Mouse (Mus musculus): ENCODE measurements around the gene Olfr577. TPM values are rescaled to one million over a fixed set of nuclear protein-coding genes. Genes with fewer than 3 reads are reported as not detected.

The Olfr577 gene
- not detected in 2 replicates for polyA plus RNA-seq (2014; fragmentation: Nextera tagmentation; extraction: Ambion mirVana)

DNA sequence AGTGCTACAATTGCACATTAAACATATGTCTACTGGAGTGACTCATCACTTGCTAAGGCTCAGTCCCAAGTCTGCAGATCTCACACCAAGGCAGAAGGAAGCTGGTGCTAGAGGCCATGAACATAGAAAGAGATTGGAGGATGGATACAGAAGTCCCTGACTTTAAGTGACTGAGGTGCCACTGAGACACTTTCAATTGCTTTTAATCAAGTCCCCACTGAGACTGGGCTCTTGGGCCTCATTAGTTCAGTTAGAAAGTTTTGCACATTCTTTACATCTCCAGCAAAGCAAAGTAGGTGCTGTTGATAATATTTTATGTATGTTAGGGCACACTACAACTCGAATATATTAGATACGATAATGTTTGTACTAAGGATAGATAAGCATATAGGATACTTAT lies at the start of gene Olfr577:
Gene Olfr577 (minus strand): TSS at position 101 of the 400 bp plus-strand sequence.
- H3K4me2 ChIP-seq (replicated peaks; ENCODE audit: low read depth, low read length) = no peak within 1 kb of the TSS
- H3K9ac ChIP-seq (ENCODE audit: low read depth, low read length) = no peak within 1 kb of the TSS
- ATAC-seq (ENCODE audit: low FRiP score, low TSS enrichment) = no peak
- WGBS = 89% methylated on average over 2 of the region's 2 CpGs
- H3K4me3 ChIP-seq (ENCODE audit: low read length) = no peak within 1 kb of the TSS
- no peaks in the 10 kb centered on the region for H3K36me3 ChIP-seq (ENCODE audit: control insufficient read depth, insufficient read depth, low read length)
- no peak within 1 kb of the TSS for H3K27ac ChIP-seq (ENCODE audit: low read depth, low read length)
- no peaks in the 10 kb centered on the region for H3K4me1 ChIP-seq (ENCODE audit: control insufficient read depth, insufficient read depth, low read length)
- H3K9me3 ChIP-seq (ENCODE audit: control insufficient read depth, low read length) = no peaks in the 10 kb centered on the region
- no peaks in the 10 kb centered on the region for H3K27me3 ChIP-seq (ENCODE audit: control insufficient read depth, insufficient read depth, low read length)

DNA sequence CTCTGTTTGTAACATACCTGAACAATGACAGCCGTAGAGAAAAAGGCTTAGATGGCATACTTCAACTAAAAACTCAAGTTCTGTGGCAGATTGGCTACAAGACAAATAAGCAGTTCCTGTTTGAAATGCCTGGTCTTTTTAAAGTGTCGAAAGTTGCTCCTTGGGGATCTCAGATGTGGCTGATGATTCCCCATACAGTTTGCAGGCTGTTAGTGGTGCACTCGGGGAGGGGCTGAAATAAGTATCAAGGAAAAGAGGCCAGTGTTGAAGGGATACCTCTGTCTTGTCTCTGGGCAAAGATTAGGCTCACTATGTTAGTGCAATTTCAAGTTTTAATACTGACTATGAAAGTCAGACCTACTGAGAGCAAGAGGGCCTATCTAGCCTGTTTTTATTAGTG lies 13.5 kb upstream of the Olfr577 start, which contains the start of gene Olfr578:
Gene Olfr578 (minus strand): TSS at position 101 of the 400 bp plus-strand sequence.
- Histone ChIP-seq H3K36me3 (ENCODE audit: control insufficient read depth, insufficient read depth, low read length) (no peaks in the 10 kb centered on the region), H3K4me2 (replicated peaks; ENCODE audit: low read depth, low read length) (no peak within 1 kb of the TSS), H3K27ac (ENCODE audit: low read depth, low read length) (no peak within 1 kb of the TSS), H3K9ac (ENCODE audit: low read depth, low read length) (no peak within 1 kb of the TSS), H3K27me3 (ENCODE audit: control insufficient read depth, insufficient read depth, low read length) (no peaks in the 10 kb centered on the region), H3K4me3 (ENCODE audit: low read length) (no peak within 1 kb of the TSS), H3K4me1 (ENCODE audit: control insufficient read depth, insufficient read depth, low read length) (no peaks in the 10 kb centered on the region), H3K9me3 (ENCODE audit: control insufficient read depth, low read length) (no peaks in the 10 kb centered on the region)
- ATAC-seq (ENCODE audit: low FRiP score, low TSS enrichment) = no peak
- 77% methylated on average over 3 of the region's 3 CpGs for WGBS

- Histone ChIP-seq H3K27me3 (ENCODE audit: control insufficient read depth, insufficient read depth, low read length) (no peaks in the 10 kb centered on the region), H3K4me1 (ENCODE audit: control insufficient read depth, insufficient read depth, low read length) (no peaks in the 10 kb centered on the region), H3K4me2 (replicated peaks; ENCODE audit: low read depth, low read length) (no peak overlapping the region), H3K36me3 (ENCODE audit: control insufficient read depth, insufficient read depth, low read length) (no peaks in the 10 kb centered on the region), H3K4me3 (ENCODE audit: low read length) (no peak overlapping the region), H3K9me3 (ENCODE audit: control insufficient read depth, low read length) (no peaks in the 10 kb centered on the region), H3K9ac (ENCODE audit: low read depth, low read length) (no peak overlapping the region), H3K27ac (ENCODE audit: low read depth, low read length) (no peak overlapping the region)
- ATAC-seq (ENCODE audit: low FRiP score, low TSS enrichment) = no peak
- WGBS = 58% methylated on average over 1 of the region's 1 CpGs
These were observed 1.3 kb downstream of the Olfr577 start for GRCm38 (mm10) chr7:102974399-102974798.

DNA sequence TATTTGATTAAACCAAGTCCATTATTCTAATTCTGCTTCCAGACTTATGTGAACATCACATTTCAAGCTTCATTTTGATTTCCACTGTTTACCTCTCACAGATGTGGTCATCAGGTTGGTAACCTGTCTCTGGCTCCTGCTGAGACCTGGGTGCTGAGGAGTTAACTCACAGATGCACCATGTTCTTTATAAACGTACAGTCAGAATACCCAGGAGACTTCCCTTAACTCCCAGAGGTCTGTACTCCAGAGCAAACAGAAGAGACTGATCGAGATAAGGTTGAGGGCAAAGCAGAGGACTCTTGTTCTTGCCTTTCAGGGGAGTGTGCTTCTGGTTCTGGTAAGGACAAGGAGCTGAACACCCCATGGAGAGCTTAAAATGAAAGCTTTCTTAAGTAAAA lies 13.4 kb downstream of the Olfr577 start, which contains the start of gene Olfr576:
Gene Olfr576 (plus strand): TSS at position 301 of the 400 bp plus-strand sequence.
- Histone ChIP-seq H3K36me3 (ENCODE audit: control insufficient read depth, insufficient read depth, low read length) (no peaks in the 10 kb centered on the region), H3K27ac (ENCODE audit: low read depth, low read length) (no peak within 1 kb of the TSS), H3K9ac (ENCODE audit: low read depth, low read length) (no peak within 1 kb of the TSS), H3K27me3 (ENCODE audit: control insufficient read depth, insufficient read depth, low read length) (no peaks in the 10 kb centered on the region), H3K4me1 (ENCODE audit: control insufficient read depth, insufficient read depth, low read length) (no peaks in the 10 kb centered on the region), H3K4me2 (replicated peaks; ENCODE audit: low read depth, low read length) (no peak within 1 kb of the TSS), H3K9me3 (ENCODE audit: control insufficient read depth, low read length) (no peaks in the 10 kb centered on the region), H3K4me3 (ENCODE audit: low read length) (no peak within 1 kb of the TSS)
- ATAC-seq (ENCODE audit: low FRiP score, low TSS enrichment) = no peak
- 53% methylated on average over 2 of the region's 2 CpGs for WGBS

DNA sequence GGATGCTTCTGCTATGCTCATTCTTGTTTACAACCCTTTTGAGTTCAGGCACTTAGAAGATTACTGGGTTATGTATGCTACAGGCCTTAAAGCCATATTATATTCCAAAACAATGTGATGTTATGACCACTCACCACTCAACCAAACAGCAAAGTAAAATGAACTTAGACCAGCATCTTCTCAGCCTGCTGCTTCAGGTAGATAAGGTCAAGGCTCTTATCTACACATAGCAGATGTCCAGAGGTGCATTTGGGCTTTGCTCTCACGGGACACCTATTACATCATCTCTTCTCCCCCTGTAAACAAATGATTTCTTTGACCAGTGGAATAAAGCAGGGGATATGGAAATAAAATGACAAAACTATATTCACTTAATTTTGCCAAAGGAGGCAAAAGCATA lies 17.1 kb downstream of the Olfr577 start, which contains the start of gene Olfr575:
Gene Olfr575 (minus strand): TSS at position 183 of the 400 bp plus-strand sequence.
- Histone ChIP-seq H3K27me3 (ENCODE audit: control insufficient read depth, insufficient read depth, low read length) (no peaks in the 10 kb centered on the region), H3K36me3 (ENCODE audit: control insufficient read depth, insufficient read depth, low read length) (no peaks in the 10 kb centered on the region), H3K9me3 (ENCODE audit: control insufficient read depth, low read length) (no peaks in the 10 kb centered on the region), H3K4me3 (ENCODE audit: low read length) (no peak within 1 kb of the TSS), H3K9ac (ENCODE audit: low read depth, low read length) (no peak within 1 kb of the TSS), H3K27ac (ENCODE audit: low read depth, low read length) (no peak within 1 kb of the TSS), H3K4me1 (ENCODE audit: control insufficient read depth, insufficient read depth, low read length) (no peaks in the 10 kb centered on the region), H3K4me2 (replicated peaks; ENCODE audit: low read depth, low read length) (no peak within 1 kb of the TSS)
- 73% methylated on average over 1 of the region's 1 CpGs for WGBS
- ATAC-seq (ENCODE audit: low FRiP score, low TSS enrichment) = no peak

GRCm38 (mm10) chr7:102958137-102958536 lies 17.6 kb downstream of the Olfr577 start:
- WGBS = 70% methylated on average over 3 of the region's 3 CpGs
- Histone ChIP-seq H3K36me3 (ENCODE audit: control insufficient read depth, insufficient read depth, low read length) (no peaks in the 10 kb centered on the region), H3K4me1 (ENCODE audit: control insufficient read depth, insufficient read depth, low read length) (no peaks in the 10 kb centered on the region), H3K4me2 (replicated peaks; ENCODE audit: low read depth, low read length) (no peak overlapping the region), H3K9me3 (ENCODE audit: control insufficient read depth, low read length) (no peaks in the 10 kb centered on the region), H3K27me3 (ENCODE audit: control insufficient read depth, insufficient read depth, low read length) (no peaks in the 10 kb centered on the region), H3K4me3 (ENCODE audit: low read length) (no peak overlapping the region), H3K27ac (ENCODE audit: low read depth, low read length) (no peak overlapping the region), H3K9ac (ENCODE audit: low read depth, low read length) (no peak overlapping the region)
- no peak for ATAC-seq (ENCODE audit: low FRiP score, low TSS enrichment)

GRCm38 (mm10) chr7:102950732-102951131 lies 25.0 kb downstream of the Olfr577 start:
- Histone ChIP-seq H3K27ac (ENCODE audit: low read depth, low read length) (no peak overlapping the region), H3K4me3 (ENCODE audit: low read length) (no peak overlapping the region), H3K9ac (ENCODE audit: low read depth, low read length) (no peak overlapping the region), H3K27me3 (ENCODE audit: control insufficient read depth, insufficient read depth, low read length) (no peaks in the 10 kb centered on the region), H3K4me2 (replicated peaks; ENCODE audit: low read depth, low read length) (no peak overlapping the region), H3K36me3 (ENCODE audit: control insufficient read depth, insufficient read depth, low read length) (no peaks in the 10 kb centered on the region), H3K9me3 (ENCODE audit: control insufficient read depth, low read length) (no peaks in the 10 kb centered on the region), H3K4me1 (ENCODE audit: control insufficient read depth, insufficient read depth, low read length) (no peaks in the 10 kb centered on the region)
- WGBS = 68% methylated on average over 1 of the region's 1 CpGs
- ATAC-seq (ENCODE audit: low FRiP score, low TSS enrichment) = no peak

GRCm38 (mm10) chr7:102948167-102948566 lies 27.6 kb downstream of the Olfr577 start, which contains the start of gene Olfr574:
Gene Olfr574, plus strand, starts transcription at chr7:102948467.
- 87% methylated on average over 1 of the region's 1 CpGs for WGBS
- Histone ChIP-seq H3K9me3 (ENCODE audit: control insufficient read depth, low read length) (no peaks in the 10 kb centered on the region), H3K4me2 (replicated peaks; ENCODE audit: low read depth, low read length) (no peak within 1 kb of the TSS), H3K9ac (ENCODE audit: low read depth, low read length) (no peak within 1 kb of the TSS), H3K27ac (ENCODE audit: low read depth, low read length) (no peak within 1 kb of the TSS), H3K27me3 (ENCODE audit: control insufficient read depth, insufficient read depth, low read length) (no peaks in the 10 kb centered on the region), H3K4me1 (ENCODE audit: control insufficient read depth, insufficient read depth, low read length) (no peaks in the 10 kb centered on the region), H3K36me3 (ENCODE audit: control insufficient read depth, insufficient read depth, low read length) (no peaks in the 10 kb centered on the region), H3K4me3 (ENCODE audit: low read length) (no peak within 1 kb of the TSS)
- no peak for ATAC-seq (ENCODE audit: low FRiP score, low TSS enrichment)

- H3K4me3 ChIP-seq (ENCODE audit: low read length) = no peak overlapping the region
- H3K36me3 ChIP-seq (ENCODE audit: control insufficient read depth, insufficient read depth, low read length) = no peaks in the 10 kb centered on the region
- H3K4me2 ChIP-seq (replicated peaks; ENCODE audit: low read depth, low read length) = no peak overlapping the region
- no peak overlapping the region for H3K9ac ChIP-seq (ENCODE audit: low read depth, low read length)
- WGBS = 77% methylated on average over 1 of the region's 1 CpGs
- H3K27me3 ChIP-seq (ENCODE audit: control insufficient read depth, insufficient read depth, low read length) = no peaks in the 10 kb centered on the region
- H3K27ac ChIP-seq (ENCODE audit: low read depth, low read length) = no peak overlapping the region
- no peaks in the 10 kb centered on the region for H3K4me1 ChIP-seq (ENCODE audit: control insufficient read depth, insufficient read depth, low read length)
- no peaks in the 10 kb centered on the region for H3K9me3 ChIP-seq (ENCODE audit: control insufficient read depth, low read length)
- no peak for ATAC-seq (ENCODE audit: low FRiP score, low TSS enrichment)
These were observed 32.3 kb downstream of the Olfr577 start for GRCm38 (mm10) chr7:102943417-102943816.
